Mouse (Mus musculus) megakaryocyte, adult 5-6 weeks (primary cell): Measurements from ENCODE around the gene Imp4. TPM values are rescaled to one million over a fixed set of nuclear protein-coding genes. Genes with fewer than 3 reads are reported as not detected.

Source experiments
- total RNA-seq, 2 experiments: library from RNA; stranded (forward) in 1 of 2; stranded (reverse) in 1 of 2; fragments of 153-499, 151-499 nt in 1 of 2; fragments of 221-1000, 200-1000 nt in 1 of 2; gene quantifications; 2 replicates each; pipeline versions ENCODE4 v1.2.3 to v1.2.4; 2015 to 2017

The Imp4 gene
- total RNA-seq, 2 experiments from 2014 or later = 13.3 to 29.1 TPM

Other genes with a start within 250 kb of the Imp4 start
- 47.7 and 48.0 TPM in 2 replicates for gene Ccdc115, start 179 bp upstream of the Imp4 start, total RNA-seq (2015)
- 42.1 and 55.3 TPM in 2 replicates for gene Ccdc115, start 179 bp upstream of the Imp4 start, total RNA-seq (2017)
- gene Ptpn18, start 19.9 kb downstream of the Imp4 start, total RNA-seq (2015) = 74.4 and 86.1 TPM in 2 replicates
- gene Ptpn18, start 19.9 kb downstream of the Imp4 start, total RNA-seq (2017) = 415 and 428 TPM in 2 replicates
- 0.21 TPM in 1 of 2 replicates, not detected in the other for gene Prss39, start 58.6 kb downstream of the Imp4 start, total RNA-seq (2015)
- not detected in 2 replicates for gene Prss39, start 58.6 kb downstream of the Imp4 start, total RNA-seq (2017)
- not detected in 2 replicates for gene Cfc1, start 95.8 kb downstream of the Imp4 start, total RNA-seq (2015)
- not detected in 2 replicates for gene Cfc1, start 95.8 kb downstream of the Imp4 start, total RNA-seq (2017)
- gene Prss40, start 121.1 kb downstream of the Imp4 start, total RNA-seq (2015) = not detected in 2 replicates
- gene Prss40, start 121.1 kb downstream of the Imp4 start, total RNA-seq (2017) = not detected in 2 replicates
- not detected in 2 replicates for gene Amer3, start 139.8 kb downstream of the Imp4 start, total RNA-seq (2015)
- not detected in 2 replicates for gene Amer3, start 139.8 kb downstream of the Imp4 start, total RNA-seq (2017)